Mouse (Mus musculus) fibroblast of lung, adult 2 months (primary cell): Measurements from ENCODE around the gene Herc2.
A peak's percentile ranks its signal among the peaks of the same experiment; 100 is the strongest.

Experiments
- DNase-seq: peaks from one replicate; pipeline ENCODE4 v3.0.0-alpha.2; 2011; ENCODE audit warnings: low read depth

Gene Herc2

GRCm38 (mm10) chr7:56066634-56067033, 16.6 kb downstream of the Herc2 start:
- no peak for DNase-seq

DNA sequence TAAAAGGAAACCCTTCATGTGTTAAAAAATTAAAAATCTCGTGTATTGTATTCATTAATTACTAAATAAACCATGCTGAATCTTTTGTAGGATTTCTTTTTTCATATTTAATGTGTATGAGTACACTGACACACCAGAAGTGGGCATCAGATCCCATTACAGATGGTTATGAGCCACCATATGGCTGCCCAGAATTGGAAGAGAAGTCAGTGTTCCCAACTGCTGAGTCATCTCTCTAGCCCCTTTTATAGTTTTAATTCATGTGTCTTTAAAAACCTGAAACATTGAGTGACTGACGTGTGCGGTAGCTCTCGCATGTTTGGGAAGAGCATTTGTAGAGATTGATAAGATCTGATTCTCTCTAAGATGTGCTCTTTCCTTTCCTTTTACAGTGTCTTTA, 21.7 kb downstream of the Herc2 start:
- DNase-seq, result no peak

GRCm38 (mm10) chr7:56083034-56083433, 33.0 kb downstream of the Herc2 start:
- DNase-seq, result no peak

GRCm38 (mm10) chr7:56089097-56089496, 39.1 kb downstream of the Herc2 start:
- no peak for DNase-seq

DNA sequence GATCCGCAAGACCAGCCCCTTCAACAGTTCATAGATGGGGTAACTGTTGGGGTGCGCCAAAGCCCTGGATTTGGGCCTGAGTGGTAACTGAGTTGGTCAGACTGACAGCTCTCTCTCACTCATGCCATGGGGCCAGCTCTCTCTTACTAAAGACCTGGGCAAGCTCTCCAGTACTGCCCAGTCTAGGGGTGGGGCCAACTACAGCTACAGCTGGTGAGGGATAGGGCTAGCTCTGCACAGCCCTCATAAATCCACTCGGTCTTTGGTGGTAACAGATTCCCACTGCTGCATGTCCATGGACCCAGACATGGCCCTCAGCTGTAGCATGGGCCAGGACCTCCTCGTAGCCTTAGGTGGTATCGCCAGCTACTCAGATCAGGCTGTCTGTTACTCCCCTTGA, 41.4 kb downstream of the Herc2 start:
- no peak for DNase-seq

DNA sequence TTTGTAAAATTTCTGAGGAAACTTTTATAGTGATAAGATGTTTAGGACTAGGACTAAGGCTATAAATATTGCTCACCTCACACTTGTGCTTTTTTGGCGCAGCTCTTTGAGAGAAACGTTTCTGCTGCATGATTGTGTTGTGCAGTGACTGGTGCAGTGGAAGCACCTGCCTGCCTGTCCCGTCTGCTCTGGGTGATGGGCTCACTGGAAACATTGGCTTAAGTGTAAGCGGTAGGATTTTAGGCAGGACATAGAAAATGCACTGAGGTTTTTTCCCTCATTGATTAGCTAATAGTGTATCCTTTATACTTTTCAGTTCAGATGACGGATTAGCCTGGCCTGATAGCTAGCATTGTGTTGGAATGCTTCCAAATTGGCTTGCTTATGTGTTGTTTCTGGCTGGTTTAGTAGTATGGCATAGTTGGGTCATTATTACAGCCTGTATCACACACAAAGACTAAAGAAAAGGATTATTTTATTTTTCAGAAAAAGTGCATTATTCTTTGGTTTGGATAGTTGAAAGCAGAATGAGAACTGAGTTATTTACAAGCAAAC, 52.4 kb downstream of the Herc2 start:
- DNase-seq, result peak; percentile 21

DNA sequence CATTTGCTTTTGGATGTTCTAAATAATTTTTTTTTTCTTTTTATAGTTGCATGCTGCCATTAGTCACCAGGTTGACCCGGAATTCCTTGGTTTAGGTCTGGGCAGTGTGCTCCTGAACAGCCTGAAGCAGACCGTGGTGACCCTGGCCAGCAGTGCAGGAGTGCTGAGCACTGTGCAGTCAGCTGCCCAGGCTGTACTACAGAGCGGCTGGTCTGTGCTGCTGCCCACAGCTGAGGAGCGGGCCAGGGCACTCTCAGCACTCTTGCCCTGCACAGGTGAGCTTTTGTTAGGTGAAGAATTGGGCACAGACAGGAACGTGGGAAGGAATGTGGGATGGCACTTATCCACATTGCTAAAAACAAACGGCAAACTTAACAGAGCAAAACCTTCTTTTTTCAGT, 63.0 kb downstream of the Herc2 start:
- no peak for DNase-seq

DNA sequence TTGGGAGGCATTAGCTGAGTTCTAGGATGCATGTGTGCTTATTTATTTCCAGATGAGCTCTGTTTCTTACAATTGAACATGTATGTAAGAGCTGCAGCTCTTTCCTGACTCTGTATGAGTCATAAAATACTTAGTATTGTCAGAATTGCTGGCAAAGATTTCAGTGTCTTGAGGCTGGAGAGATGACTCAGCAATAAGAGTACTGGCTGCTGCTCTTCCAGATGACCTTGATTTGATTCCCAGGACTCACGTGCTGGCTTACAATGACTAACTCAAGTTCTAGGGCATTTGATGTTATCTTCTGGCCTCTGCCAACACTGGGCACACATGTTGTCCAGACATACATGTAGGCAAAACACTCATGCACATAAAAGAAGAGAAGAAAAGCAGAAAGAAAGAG, 64.2 kb downstream of the Herc2 start:
- DNase-seq, result peak; percentile 81

GRCm38 (mm10) chr7:56120968-56121367, 71.0 kb downstream of the Herc2 start:
- no peak for DNase-seq

- DNase-seq, result no peak
Observed at GRCm38 (mm10) chr7:56121425-56121824, 71.4 kb downstream of the Herc2 start.

- DNase-seq, result no peak
Observed at GRCm38 (mm10) chr7:56128080-56128479, 78.1 kb downstream of the Herc2 start.

DNA sequence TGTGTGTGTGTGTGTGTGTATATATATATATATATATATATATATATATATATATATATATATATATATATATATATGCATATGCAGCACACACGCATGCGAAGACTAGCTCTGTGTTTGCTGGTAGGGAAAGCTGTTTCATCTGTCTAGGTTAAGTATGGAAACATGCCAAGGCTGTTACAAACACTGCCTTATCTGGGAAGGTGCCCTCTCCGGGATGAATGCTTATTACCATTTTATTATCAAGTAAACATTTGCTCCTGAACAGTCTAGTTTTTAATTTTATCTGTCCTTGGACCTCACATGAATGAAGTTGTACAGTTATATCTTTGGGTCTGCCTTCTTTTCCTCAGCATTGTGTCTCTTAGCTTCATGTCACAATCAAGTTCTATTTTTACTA, 79.6 kb downstream of the Herc2 start:
- DNase-seq, result no peak

DNA sequence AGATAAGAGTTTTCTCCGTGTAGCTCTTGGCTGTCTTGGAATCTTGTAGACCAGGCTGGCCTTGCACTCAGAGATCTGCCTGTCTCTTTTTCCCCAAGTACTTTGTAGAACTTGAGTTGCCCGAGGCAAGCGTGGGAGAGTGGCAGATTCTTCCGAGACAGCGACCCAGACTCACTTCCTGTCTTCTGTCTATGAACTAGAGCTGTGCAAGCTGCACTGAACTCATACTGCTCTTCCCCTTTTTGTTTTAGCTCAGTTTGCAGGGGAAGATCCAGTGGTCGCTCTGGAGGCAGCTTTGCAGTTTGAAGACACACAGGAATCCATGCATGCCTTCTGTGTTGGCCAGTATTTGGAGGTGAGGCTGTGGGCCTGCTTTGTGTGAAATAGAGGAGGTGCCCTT, 81.6 kb downstream of the Herc2 start:
- DNase-seq, result no peak

- DNase-seq, result no peak
Observed at GRCm38 (mm10) chr7:56138706-56139105, 88.7 kb downstream of the Herc2 start.

GRCm38 (mm10) chr7:56146424-56146823, 96.4 kb downstream of the Herc2 start:
- DNase-seq, result no peak

DNA sequence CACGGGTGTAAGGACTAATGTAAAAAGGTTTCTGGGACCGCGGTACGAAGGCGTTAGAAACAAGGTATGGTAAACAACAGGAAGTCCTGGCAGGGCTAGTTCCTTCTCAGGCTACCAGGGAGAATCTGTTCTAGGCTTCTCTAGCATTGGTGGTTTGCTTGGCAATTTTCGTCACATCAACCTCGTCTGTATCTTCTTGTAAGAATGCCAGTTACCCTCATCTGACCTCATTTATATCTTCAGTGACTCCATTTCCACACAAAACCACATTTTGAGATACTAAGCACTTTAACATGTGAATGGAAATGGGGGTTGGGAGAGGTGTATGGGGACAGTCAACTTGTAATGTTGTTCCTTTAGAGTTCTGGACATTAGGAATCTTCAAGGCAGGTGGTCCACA, 98.9 kb downstream of the Herc2 start:
- no peak for DNase-seq

DNA sequence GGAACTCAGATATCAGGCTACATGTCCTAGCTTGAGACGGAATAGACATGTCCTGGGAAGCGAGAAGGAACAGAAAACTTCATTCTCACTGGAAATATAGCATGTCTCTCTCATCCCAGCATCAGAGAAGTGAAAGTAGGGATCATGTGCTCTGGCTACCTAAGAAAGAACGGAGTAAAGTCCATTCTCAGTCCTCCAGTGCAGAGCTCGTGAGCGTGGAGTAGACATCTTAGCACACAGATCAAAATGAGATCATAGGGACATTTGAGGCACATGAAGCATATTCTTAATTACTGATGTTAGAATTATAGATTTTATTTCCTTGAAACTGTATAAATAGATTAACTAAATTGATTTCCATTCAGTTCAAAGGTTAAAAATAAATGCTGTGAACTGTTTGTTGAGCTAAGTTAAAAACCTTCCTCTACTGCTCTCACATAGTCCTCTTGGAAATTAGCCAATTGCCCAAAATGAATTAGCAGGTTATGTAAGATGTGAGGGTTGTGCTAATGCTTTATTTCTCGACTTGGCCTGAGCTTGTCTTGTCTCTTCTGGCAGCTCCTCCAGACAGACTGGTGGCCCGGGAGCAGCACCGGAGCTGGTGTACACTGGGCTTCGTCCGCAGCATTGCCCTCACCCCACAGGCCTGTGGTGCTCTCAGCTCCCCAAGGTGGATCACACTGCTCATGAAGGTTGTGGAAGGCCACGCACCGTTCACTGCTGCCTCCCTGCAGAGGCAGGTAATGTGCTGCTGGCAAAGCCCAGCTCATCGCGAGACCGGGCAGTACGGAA, 102.1 kb downstream of the Herc2 start:
- no peak for DNase-seq

GRCm38 (mm10) chr7:56153161-56153560, 103.2 kb downstream of the Herc2 start:
- DNase-seq, result no peak

GRCm38 (mm10) chr7:56153625-56154024, 103.6 kb downstream of the Herc2 start:
- DNase-seq, result no peak

DNA sequence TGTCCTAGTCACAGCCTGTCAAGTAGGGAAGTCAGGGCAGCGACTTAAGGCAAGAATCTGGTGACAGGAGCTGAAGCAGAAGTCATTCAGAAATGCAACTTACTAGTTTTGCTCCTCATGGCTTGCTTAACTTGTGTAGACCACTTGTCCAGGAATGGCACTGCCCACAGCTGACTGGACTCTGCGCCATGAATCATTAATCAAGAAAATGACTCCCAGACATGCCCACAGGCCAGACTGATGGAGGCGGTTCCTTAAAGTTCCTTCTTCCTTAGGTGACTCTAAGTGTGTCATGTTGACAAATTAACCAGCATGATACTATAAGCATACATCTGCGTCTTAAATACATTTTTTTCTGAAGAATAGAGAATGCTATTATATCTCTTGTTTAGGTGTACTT, 113.3 kb downstream of the Herc2 start:
- DNase-seq, result no peak

- DNase-seq, result no peak
Observed at GRCm38 (mm10) chr7:56168713-56169112, 118.7 kb downstream of the Herc2 start.

- DNase-seq, result no peak
Observed at GRCm38 (mm10) chr7:56177371-56177770, 127.4 kb downstream of the Herc2 start.

- DNase-seq, result no peak
Observed at GRCm38 (mm10) chr7:56191041-56191440, 141.0 kb downstream of the Herc2 start.

DNA sequence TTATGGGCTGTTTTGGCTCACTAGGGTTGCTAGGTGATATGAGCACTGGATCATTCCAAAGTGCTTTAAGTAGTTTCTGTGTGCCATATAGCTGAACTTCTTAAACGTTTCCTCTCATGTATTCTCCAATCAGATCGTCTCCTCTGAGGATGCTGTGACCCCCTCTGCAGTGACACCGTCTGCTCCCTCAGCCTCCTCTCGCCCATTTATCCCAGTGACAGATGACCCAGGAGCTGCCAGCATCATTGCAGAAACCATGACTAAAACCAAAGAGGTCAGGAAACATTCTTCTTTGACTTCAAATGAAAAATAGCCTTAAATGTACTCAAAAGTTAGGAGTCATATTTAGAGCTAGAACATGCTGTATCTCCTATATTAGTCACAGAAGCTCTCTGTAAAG, 141.7 kb downstream of the Herc2 start:
- no peak for DNase-seq
